Mouse (Mus musculus): ENCODE measurements around the gene Gm614.

The Gm614 gene

GRCm38 (mm10) chrX:101266631-101267030 is 2.8 kb upstream of the Gm614 start:
- in situ Hi-C loops (cut with MboI; ENCODE audit: low pct_unique_long_range_greater_than_20kb in 1 of 2, low sequenced_read_pairs in 2 of 2, unreplicated experiment in 1 of 2) = no loop called here

GRCm38 (mm10) chrX:101260441-101261325 is 3.1 kb downstream of the Gm614 start:
- in situ Hi-C loops (cut with MboI; ENCODE audit: low pct_unique_long_range_greater_than_20kb in 1 of 2, low sequenced_read_pairs in 2 of 2, unreplicated experiment in 1 of 2) = no loop called here

- in situ Hi-C loops (cut with MboI; ENCODE audit: low pct_unique_long_range_greater_than_20kb in 1 of 2, low sequenced_read_pairs in 2 of 2, unreplicated experiment in 1 of 2) = no loop called here
These were observed 7.2 kb downstream of the Gm614 start for GRCm38 (mm10) chrX:101256603-101257002.

- in situ Hi-C loops (cut with MboI; ENCODE audit: low pct_unique_long_range_greater_than_20kb in 1 of 2, low sequenced_read_pairs in 2 of 2, unreplicated experiment in 1 of 2) = no loop called here
These were observed 9.1 kb downstream of the Gm614 start for GRCm38 (mm10) chrX:101254740-101255139.

GRCm38 (mm10) chrX:101253952-101254729 is 9.7 kb downstream of the Gm614 start, which contains the start of gene Foxo4:
TSS of gene Foxo4 (plus strand) at chrX:101254528.
- in situ Hi-C loops (cut with MboI; ENCODE audit: low pct_unique_long_range_greater_than_20kb in 1 of 2, low sequenced_read_pairs in 2 of 2, unreplicated experiment in 1 of 2) = no loop called here

- in situ Hi-C loops (cut with MboI; ENCODE audit: low pct_unique_long_range_greater_than_20kb in 1 of 2, low sequenced_read_pairs in 2 of 2, unreplicated experiment in 1 of 2) = no loop called here
These were observed 18.8 kb downstream of the Gm614 start for GRCm38 (mm10) chrX:101245011-101245410.

GRCm38 (mm10) chrX:101222796-101223162 is 41.0 kb downstream of the Gm614 start:
- in situ Hi-C loops (cut with MboI; ENCODE audit: low pct_unique_long_range_greater_than_20kb in 1 of 2, low sequenced_read_pairs in 2 of 2, unreplicated experiment in 1 of 2) = no loop called here

GRCm38 (mm10) chrX:101221834-101222795 is 41.7 kb downstream of the Gm614 start, which contains the start of gene Snx12:
TSS of gene Snx12 (minus strand) at chrX:101222563.
- in situ Hi-C loops (cut with MboI; ENCODE audit: low pct_unique_long_range_greater_than_20kb in 1 of 2, low sequenced_read_pairs in 2 of 2, unreplicated experiment in 1 of 2) = no loop called here
